Mouse (Mus musculus): Measurements from ENCODE around the gene Lcn4.
A peak's percentile ranks its signal among the peaks of the same experiment; 100 is the strongest.

Gene Lcn4

DNA sequence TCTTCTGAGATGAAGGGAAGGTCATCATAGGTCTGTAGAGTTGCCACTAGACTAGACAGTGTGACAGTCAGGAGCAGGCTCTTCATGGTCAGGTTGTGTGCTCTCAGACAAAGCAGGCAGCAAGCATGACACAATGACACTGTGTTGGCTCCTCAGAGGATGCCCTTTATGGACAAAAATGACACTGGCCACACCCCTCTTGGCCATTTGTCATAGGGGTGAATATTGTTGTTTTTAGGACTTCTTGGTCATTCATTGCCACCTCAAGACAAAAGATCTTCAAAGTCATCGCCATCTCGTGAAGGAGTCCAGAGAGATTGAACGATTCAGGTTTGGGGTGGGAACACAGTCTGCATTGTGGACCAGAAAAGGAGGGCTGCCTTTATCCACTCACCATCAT, at the start of gene Lcn4:
Gene Lcn4, minus strand, starts transcription at position 101 of the 400 bp plus-strand sequence.
- DNase-seq (ENCODE audit: low read depth), result no peak

DNA sequence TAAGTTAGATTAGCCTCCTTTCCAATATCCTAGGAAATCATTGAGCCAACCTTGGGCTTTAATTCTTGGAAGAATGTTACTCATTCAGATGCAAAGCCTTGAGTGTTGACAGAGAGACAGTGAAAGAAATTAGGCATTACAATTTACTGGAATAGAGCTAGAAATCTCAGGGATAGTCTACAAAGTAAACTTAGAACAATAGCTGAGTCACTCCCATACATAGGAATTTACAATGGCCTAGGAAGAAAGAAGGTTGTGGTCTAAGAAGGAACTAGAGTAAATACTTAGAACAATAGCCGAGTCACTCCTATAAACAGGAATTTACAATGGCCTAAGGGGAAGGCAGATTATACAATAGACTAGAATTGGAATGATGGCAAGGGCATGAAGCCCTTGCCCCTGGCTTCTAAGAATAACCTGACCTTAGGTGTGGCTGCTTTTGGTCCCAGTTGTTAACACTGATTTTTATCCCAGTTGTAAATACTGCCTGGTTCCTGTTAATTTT, 15.1 kb upstream of the Lcn4 start:
- no peak for DNase-seq (ENCODE audit: low read depth)

DNA sequence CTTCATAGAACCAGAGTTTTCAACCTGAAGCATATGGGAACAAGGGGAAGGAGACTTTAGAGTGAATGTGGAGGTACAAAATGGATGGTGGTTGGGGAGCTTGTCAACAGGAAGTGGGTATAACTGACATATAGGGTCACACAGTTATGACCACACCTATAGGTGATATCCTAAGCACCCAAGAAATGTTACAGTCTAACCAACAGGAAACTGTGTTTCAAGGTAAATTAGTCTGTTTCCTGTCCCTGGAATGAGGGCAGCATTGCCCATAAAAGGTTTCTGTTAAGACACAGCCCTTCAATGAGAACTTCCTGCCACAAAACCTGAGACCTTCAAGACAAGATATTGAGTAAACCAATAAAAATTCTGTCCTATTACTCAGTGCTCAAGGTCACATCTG, 2.3 kb downstream of the Lcn4 start:
- DNase-seq (ENCODE audit: low read depth), result peak; percentile 83

DNA sequence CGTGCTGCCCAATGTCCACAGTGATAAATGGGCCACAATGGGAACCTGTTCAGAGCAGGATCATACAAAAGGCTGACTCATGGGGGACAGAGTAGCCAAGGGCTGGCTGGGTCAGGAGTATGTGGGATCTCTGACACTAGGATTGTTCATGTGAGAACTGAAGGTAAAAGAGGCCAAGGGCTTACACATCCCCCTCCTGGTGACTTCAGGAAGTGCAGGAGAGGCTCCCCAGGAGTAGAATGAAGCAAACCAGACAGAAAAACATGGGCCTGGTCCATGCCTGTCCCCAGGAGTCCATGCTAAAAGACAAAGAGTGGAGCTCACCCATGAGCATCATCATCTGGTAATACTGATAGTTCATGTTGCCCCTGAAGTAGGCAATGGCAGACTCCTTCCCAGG, 7.5 kb downstream of the Lcn4 start:
- DNase-seq (ENCODE audit: low read depth), result peak; percentile 84

DNA sequence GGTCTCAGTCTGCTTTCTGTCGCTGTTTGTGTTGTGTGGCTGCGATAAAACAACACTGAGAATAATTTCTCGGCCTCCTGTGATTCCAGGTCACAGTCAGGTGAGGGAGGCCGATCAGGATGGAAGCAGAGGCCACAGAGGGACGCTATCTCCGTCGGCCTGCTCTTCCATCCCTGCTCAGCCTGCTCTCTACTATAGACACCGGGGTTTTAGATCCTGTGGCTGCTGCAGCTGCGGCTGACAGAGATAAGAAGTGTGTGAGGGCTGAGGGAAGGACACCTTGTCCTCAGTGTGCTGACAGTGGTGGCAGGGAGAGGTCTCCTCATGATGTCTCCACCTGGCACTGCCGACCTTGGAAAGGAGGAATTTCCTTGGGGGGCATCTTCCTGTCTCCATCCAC, 8.0 kb downstream of the Lcn4 start:
- DNase-seq (ENCODE audit: low read depth), result peak; percentile 32

DNA sequence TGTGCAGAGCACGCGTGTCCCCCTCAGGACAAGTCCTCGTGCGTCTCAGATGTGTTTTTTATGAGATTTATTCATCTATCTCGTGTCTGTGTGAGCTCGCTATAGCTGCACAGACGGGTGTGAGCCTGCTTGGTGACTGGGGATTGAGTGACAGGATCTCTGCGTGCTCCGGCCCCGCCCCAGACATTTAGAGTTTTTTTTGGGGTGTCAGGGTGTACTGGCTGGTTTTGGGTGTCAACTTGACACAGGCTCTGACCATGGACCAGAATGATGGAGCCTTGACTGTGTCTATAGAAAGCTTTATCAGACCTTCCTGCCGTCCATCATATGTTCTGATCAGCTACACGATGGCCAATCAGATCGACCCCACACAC, 8.6 kb downstream of the Lcn4 start:
- DNase-seq (ENCODE audit: low read depth), result peak; percentile 30

DNA sequence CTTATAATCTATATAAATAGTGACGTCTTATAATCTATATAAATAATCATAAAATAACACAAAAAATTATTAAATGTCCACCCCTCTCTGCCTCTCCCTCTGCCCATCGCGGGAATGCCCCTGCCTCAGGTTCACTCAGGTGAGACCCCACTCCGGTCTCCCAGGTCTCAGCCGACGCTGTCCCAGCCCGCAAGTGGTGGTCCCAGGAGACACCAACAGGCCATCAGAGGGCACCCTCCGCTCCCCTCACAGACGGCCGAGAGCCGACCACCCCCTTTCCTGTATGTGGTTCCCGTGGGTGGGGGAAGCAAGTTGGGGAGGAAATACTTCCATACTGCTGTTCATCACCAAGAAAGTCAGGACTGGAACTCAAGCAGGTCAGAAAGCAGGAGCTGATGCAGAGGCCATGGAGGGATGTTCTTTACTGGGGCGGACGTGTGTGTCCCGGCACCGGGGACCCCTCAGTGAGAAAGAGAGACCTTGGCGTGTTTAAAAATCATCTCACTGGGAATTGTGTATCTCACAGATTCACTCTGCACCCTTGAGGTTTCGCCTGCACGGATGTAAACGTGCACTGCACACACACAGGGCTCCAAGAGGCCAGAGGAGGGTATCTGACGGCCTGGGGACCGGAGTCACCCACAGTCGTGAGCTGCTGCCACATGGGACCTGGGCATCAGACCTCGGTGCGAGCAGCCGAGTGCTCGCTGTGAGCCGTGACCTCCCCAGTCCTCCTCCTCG, 9.1 kb downstream of the Lcn4 start:
- DNase-seq (ENCODE audit: low read depth), result peak; percentile 26

DNA sequence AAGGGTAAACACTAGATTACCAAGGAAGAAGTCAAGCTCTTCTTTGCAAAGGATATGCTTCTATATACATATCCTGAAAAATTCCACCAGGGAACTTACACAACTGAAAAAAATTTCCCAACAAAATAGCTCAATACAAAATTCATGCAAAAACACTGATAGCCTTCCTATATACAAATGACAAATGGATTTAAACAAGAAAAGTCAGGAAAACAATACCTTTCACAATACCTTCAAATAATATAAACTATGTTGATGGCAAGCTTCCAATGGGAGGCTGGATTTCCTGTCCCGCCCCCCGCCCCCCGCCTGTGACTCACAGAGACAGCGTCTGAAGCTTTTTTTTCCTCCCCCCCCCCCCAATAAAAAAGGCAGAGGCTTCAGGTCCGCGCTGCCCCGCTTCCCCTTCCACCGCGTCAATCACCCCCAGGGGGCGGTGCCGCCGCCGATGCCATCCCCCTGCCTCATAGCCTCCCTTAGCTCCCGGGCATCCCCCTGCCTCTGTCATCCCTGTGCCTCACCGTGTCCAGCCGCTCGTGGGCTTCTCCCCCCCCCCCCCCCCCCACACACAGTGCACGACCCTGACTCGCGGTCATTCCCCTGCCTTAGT, 9.8 kb downstream of the Lcn4 start:
- peak; percentile 74 for DNase-seq (ENCODE audit: low read depth)

DNA sequence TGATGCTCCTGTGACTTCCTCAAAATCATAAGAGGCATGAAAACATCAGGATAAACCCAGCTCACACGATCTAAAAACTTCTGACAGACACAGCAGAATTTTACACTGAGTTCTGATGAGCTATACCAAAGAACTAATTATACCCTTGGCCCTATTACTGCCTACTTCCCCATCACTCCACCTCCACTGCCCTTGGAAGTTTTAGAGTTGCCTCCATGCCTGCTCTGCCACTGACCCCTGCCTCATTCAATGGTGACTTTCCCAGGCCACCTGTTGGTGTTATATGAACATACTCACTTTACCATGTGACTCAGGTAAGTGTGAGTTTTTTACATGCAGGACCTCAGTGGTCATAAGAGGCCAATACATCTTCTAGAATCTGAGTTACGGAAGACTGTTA, 13.7 kb downstream of the Lcn4 start:
- no peak for DNase-seq (ENCODE audit: low read depth)

DNA sequence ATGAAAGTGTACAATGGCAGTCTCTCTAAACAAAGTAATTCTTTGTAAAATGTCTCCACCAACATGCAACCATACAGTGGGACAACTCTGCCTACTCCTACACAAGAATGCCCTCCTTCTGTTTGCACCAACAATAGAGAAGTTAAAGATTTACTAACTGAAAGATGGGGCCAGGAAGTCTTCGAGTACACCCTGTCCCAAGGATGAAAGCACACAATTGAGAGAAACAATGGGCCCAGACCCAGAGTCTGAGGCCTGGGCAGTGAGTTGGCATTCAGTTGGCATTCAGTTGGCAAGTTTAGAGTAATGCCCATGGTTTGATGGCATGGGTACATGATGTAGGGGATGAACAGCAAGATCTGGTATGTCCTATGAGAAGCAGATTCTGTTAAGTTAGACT, 16.4 kb downstream of the Lcn4 start:
- DNase-seq (ENCODE audit: low read depth), result no peak

DNA sequence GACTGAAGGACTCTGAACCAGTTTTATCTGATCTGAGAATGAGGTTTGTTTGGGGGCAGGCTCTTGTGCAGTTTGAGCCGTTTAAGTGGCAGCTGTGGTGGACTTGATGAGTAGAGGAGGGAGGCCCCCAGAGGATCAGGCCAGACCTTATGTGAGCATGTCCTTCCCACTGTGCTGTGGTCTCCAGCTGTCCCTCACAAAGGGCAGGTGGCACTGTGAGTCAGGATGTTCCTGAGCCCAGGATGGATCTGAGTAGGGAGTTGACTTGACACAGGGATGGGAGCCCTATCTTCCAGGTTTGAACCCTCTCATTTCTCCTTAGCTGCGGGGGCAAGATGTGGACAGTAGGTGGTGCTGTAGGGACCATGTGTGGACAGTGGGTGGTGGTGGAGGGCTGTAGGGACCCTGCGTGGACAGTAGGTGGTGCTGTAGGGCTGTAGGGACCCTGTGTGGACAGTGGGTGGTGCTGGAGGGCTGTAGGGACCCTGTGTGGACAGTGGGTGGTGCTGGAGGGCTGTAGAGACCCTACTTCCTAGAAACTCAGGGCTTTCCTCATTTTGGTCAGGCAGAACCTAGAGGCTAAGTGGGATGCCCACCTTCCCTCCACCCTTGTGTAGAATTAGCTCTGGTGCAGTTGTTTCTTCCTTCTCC, 24.3 kb downstream of the Lcn4 start:
- DNase-seq (ENCODE audit: low read depth), result peak; percentile 96

DNA sequence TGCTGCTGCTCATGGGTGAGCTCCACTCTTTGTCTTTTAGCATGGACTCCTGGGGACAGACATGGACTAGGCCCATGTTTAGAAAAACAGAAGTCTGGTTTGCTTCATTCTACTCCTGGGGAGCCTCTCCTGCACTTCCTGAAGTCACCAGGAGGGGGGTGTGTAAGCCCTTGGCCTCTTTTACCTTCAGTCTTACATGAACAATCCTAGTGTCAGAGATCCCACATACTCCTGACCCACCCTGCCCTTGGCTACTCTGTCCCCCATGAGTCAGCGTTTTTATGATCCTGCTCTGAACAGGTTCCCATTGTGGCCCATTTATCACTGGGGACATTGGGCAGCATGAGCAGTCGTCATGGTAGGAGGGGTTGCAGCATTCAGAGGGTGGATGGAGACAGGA, 27.1 kb downstream of the Lcn4 start:
- DNase-seq (ENCODE audit: low read depth), result peak; percentile 80

DNA sequence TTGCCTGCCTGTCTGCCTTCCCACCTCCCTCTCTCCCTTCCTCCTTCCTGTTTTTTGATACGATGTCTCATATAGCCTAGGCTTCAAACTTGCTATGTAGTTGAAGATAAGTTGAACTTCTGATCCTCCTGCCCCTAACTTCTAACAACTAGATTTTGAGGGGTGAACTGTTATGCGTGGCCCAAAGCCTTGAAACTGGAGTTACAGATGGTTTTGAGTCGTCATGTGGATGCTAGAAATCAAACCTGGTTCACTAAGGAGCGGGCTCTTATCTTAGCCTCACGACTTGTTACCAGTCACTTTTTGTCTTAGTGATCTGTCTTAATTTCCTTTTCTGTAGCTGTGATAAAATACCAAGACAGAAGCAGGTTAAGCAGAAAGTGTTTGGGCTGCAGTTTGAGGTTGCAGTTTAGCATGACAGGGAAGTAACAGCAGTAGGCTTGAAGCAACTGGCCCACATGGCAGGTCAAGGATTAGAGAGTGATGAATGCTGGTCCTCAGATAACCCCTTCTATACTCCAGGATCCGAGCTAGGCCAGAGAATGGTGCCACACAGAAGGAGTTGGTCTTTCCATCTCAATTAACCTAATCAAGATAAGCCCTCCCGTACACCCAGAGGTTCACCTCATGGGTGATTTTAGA, 30.0 kb downstream of the Lcn4 start:
- no peak for DNase-seq (ENCODE audit: low read depth)

DNA sequence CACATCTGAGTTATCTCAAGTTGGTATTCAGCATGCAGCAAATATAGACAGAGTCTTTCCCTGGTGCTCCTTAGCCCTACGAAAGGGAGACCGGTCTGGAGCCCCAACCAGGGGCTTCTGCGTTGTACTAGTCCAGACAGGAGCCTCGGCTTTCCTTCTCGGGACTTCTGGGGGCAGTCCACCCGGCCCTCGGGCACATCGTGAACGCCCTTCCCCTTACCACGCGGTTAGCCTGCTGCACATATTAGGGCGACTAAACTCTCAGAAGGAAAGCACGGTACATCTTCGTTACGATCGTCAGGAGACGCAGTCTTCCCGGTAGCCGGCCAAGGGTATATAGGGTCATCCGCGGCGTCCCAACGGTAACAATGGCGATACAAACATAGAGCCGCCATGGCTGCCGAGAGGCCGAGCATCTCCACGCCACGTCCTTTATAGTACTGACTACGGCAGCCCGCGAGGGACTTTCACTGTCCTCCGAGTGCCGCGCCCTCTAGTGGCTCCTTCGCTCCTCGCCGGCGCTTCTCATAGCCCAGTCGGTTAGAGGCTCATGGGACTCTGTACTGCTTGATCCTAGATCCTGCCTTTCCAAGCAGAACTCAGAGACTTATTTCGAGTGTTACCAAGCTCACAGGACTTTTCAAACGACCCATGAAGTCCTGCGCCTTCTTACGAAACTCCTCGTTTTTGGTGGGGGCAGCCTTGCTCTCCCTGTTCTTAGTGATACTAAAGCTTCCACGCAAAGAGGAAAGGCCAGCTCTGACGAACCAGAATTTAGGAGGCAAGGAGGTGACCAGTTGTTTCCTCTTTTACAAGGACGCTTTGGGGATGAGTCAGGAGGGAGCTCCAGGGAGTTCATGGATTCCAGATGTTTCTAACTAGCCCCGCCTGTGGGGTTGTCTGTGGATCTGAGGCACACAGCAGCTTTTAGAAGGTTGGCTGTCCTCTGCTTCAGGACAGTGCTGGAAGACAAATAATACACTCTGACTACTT, 30.9 kb downstream of the Lcn4 start:
- peak; percentile 96 for DNase-seq (ENCODE audit: low read depth)

DNA sequence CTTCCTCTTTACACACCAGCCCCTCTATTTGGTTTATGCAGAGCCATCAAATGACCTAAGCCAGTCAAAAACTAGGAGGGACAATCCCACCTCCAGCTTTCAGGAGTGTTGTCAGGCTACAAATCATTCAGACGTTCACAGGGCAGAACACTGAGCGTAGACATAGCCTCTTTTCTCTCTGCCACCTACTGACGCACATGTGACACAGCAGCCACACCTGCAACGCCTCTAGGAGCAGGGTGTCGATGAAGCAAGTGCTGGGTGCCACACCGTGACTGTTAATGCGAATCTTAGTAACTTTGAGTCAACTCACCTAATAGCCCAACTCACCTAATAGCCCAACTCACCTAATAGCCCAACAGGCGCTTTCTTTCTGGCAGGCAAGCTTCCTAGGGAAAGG, 32.0 kb downstream of the Lcn4 start:
- DNase-seq (ENCODE audit: low read depth), result peak; percentile 81

DNA sequence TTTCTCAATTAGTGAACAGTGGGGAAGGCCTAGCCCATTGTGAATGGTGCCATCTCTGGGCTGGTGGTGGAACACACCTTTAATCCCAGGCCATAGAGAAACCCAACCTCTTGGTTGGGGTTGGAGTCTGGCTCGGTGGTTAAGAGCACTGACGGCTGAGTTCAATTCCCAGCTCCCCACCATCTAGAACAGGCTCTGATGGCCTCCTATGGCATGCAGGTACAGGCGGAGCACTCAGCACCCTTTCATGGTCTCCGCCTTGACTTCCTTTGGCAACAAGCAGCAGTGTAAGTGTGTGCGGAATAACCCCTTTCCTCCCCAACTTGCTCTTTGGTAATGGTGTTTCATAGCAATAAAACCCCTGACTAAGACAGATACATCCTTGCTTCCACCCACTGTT, 32.5 kb downstream of the Lcn4 start:
- DNase-seq (ENCODE audit: low read depth), result no peak

DNA sequence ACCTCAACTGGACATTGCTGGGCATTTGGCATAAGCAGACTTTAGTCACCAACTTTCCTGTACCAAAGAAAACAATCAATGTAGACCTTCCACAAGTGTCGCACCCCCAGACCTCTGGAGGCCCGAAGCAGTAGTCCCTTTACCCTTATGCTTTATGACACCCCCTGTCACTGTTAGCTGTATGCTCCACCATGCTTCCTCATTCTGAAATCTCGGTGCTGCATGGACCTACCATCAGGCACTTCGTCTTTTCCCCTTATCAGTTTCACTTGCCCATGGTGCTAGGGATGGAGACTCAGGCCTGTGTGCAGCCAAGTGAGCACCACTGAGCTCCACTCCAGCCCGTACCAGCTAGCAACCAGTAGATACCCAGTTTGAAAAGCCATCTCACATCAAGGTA, 33.0 kb downstream of the Lcn4 start:
- DNase-seq (ENCODE audit: low read depth), result no peak

DNA sequence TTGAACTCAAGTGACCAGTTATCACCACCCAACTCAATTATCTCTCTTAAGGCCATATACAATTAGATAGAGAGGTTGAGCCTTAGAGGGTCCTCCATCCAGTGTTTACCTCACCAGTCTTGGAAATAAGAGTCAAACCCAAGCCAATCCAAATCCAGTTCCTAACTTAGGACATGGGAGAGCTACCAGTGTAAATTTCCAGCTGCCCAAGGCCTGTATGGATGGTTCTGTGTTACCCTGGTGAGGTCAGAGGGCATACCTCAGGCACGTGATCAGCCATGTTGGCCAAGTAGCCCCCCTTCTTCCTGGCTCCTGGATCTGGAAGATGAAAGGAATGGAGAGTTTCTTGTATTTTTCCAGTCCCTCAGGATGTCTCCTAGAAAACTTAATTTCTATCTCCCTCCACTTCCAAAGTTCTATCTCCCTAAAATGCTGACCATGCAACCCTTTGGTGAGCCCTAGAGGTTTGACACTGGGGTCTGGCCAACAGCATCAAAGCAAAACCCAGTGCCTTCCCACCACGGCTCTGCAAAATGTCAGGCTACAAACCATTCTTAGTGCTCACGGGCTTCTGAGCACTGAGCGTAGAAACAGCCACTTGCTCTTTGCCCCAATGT, 33.7 kb downstream of the Lcn4 start:
- DNase-seq (ENCODE audit: low read depth), result no peak

DNA sequence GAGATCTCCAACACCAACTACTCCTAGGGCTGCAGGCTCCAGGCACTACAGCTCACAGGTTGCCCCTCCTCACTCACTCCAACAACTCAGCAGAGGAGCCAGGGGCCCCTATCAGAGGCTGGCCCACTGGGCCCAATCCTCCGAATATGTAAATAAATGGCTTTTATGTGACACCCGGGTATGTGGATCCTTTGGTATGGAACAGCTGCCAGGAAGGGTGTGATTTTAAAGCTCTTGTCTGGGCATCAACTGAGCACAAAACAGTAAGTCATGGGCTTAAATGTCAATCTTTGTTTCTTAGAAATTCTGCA, 34.8 kb downstream of the Lcn4 start:
- DNase-seq (ENCODE audit: low read depth), result no peak

DNA sequence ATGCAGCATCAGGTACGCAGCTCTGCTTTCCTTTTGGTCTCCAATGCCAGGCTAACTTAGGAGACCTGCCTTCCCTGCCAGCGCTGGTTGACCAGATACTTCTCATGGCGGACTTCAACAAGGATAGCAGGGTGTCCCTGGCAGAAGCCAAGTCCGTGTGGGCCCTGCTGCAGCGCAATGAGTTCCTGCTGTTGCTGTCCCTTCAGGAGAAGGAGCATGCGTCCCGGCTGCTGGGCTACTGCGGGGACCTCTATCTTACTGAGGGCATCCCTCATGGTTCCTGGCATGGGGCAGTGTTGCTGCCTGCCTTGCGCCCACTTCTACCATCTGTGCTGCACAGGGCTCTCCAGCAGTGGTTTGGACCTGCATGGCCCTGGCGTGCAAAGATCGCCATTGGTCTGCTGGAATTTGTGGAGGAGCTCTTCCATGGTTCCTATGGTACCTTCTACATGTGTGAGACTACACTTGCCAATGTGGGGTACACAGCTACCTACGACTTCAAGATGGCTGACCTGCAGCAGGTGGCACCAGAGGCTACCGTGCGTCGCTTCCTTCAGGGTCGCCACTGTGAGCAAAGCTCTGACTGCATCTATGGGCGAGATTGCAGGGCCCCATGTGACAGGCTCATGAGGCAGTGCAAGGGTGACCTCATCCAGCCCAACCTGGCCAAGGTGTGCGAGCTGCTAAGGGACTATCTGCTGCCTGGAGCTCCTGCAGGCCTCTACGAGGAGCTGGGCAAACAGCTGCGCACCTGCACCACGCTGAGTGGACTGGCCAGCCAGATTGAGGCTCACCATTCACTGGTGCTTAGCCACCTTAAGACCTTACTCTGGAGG, 35.4 kb downstream of the Lcn4 start:
- no peak for DNase-seq (ENCODE audit: low read depth)
